Mouse (Mus musculus): ENCODE data around the gene Polr2c.
"Not testable (repeated sequence)": the region's sequence is repeated elsewhere in the genome, so short reads cannot be mapped to it uniquely, and the experiment has no call there.

The Polr2c gene

GRCm38 (mm10) chr8:94857346-94858173, at the start of gene Polr2c:
Gene Polr2c, plus strand, starts transcription at chr8:94857450.
- peak; percentile 96 for DNase-seq

GRCm38 (mm10) chr8:94807506-94807905, 49.7 kb upstream of the Polr2c start:
- no peak for DNase-seq

- no peak for DNase-seq
Measured at GRCm38 (mm10) chr8:94808372-94808771, 48.9 kb upstream of the Polr2c start.

GRCm38 (mm10) chr8:94810153-94810552, 47.1 kb upstream of the Polr2c start, which contains the start of gene Ccl17:
Gene Ccl17, plus strand, starts transcription at chr8:94810453.
- DNase-seq: no peak

- no peak for DNase-seq
Measured at GRCm38 (mm10) chr8:94810855-94811254, 46.4 kb upstream of the Polr2c start.

GRCm38 (mm10) chr8:94811654-94812053, 45.6 kb upstream of the Polr2c start:
- no peak for DNase-seq

- peak; percentile 85 for DNase-seq
Measured at GRCm38 (mm10) chr8:94812645-94813098, 44.6 kb upstream of the Polr2c start.

GRCm38 (mm10) chr8:94814556-94814955, 42.7 kb upstream of the Polr2c start:
- peak; percentile 42 for DNase-seq

- DNase-seq: no peak
Measured at GRCm38 (mm10) chr8:94817933-94818332, 39.3 kb upstream of the Polr2c start.

GRCm38 (mm10) chr8:94819671-94820179, 37.5 kb upstream of the Polr2c start:
- DNase-seq: no peak

GRCm38 (mm10) chr8:94820553-94820952, 36.7 kb upstream of the Polr2c start:
- no peak for DNase-seq

- DNase-seq: no peak
Measured at GRCm38 (mm10) chr8:94821381-94821780, 35.9 kb upstream of the Polr2c start.

GRCm38 (mm10) chr8:94822637-94823560, 34.4 kb upstream of the Polr2c start:
- DNase-seq: peak; percentile 78

GRCm38 (mm10) chr8:94825170-94825569, 32.1 kb upstream of the Polr2c start:
- DNase-seq: no peak

- no peak for DNase-seq
Measured at GRCm38 (mm10) chr8:94826210-94826609, 31.0 kb upstream of the Polr2c start.

- no peak for DNase-seq
Measured at GRCm38 (mm10) chr8:94828284-94828683, 29.0 kb upstream of the Polr2c start.

- not testable (repeated sequence) for DNase-seq
Measured at GRCm38 (mm10) chr8:94833901-94834405, 23.3 kb upstream of the Polr2c start.

- DNase-seq: not testable (repeated sequence)
Measured at GRCm38 (mm10) chr8:94835751-94836150, 21.5 kb upstream of the Polr2c start.

GRCm38 (mm10) chr8:94836456-94837240, 20.6 kb upstream of the Polr2c start:
- no peak for DNase-seq

- DNase-seq: peak; percentile 96
Measured at GRCm38 (mm10) chr8:94837662-94838574, 19.3 kb upstream of the Polr2c start, which contains the start of the genes Coq9 and Ciapin1. Gene Coq9, plus strand, starts transcription at chr8:94838321. Gene Ciapin1, minus strand, starts transcription at chr8:94838358.

- peak; percentile 72 for DNase-seq
Measured at GRCm38 (mm10) chr8:94838600-94838999, 18.6 kb upstream of the Polr2c start.

Measured in thymus, postnatal 4 days (tissue).